In the genomic region with DNA sequence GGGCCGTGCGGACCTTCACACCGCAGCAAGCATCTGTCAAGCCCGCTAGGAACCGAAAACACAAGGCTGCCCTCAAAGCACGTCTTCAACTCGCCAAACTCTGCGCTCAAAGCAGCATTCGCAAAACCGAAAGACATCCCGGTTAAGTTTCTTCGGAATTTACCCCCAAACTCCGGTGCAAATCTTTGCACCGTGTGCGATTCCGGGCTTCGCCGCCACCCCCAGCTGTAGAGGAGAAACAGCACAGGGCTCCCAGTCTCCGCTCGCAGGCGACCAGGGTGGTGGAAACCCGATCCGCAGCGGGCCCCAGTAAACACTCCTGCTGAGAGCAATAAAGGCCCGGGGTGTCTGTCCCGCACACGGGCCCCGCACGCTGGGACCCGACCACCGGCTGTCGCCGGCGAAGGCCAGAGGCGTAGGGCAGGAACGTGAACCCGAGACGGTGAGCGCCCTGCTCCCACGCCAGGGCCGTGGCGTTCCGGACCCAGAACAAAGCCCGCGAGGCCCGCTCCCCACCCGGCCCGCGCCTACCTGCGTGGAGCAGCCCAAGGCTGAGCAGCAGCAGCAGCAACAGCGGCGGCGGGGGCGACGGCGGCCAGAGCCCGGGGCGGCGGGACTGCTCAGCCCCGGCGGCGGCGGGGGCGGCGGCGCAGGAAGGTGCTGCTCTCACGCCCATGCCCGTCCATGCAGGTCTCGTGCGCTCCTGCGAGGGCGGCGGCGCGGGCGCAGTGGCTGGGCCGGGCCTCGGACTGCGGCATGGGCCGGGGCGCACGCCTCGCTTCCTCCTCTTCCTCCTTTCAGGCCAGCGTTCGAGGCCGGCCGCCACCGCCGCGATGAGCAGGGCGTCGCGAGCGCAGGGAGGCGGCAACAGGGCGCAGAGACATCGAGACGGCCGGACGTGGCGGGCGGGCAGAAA, we compare ENCODE assay signal across 8 mouse cellular contexts. TPM values are rescaled to one million over a fixed set of nuclear protein-coding genes. Genes with fewer than 3 reads are reported as not detected.
DNase-seq lines count a peak whose midpoint lies in the region; ATAC-seq lines count a peak whose summit lies in the region.

No protein-coding gene starts in this region.

- peak; percentile 97 for DNase-seq in heart, adult 11 months
- no peak for DNase-seq in heart, postnatal 36 days
- peak; percentile 57 to 90 for DNase-seq in adrenal gland, adult (ENCODE audit: inconsistent age in 2 of 2, low spot score in 1 of 2)
- peak; percentile 25 for DNase-seq in heart, postnatal 25 days (ENCODE audit: low spot score)
- peak; percentile 37 to 51 for DNase-seq in left cerebral cortex, adult 8-10 months (ENCODE audit: low spot score in 2 of 2)

- no peaks in the 10 kb centered on the region for H3K9me3 ChIP-seq in embryonic facial prominence, embryonic 15.5 days (replicated peaks)
- H3K9me3 ChIP-seq in midbrain, embryonic 13.5 days = no peaks in the 10 kb centered on the region
- no peaks in the 10 kb centered on the region for H3K9me3 ChIP-seq in stomach, embryonic 14.5 days (ENCODE audit: control insufficient read depth, low read depth, low read length)

- peak overlapping the region; percentile 87 for H3K4me2 ChIP-seq in embryonic facial prominence, embryonic 15.5 days (replicated peaks)
- peak overlapping the region; percentile 82 for H3K4me2 ChIP-seq in midbrain, embryonic 13.5 days (replicated peaks)
- peak overlapping the region; percentile 61 for H3K4me2 ChIP-seq in stomach, embryonic 14.5 days (replicated peaks; ENCODE audit: low read depth, low read length)

- peak overlapping the region; percentile 95 for H3K27ac ChIP-seq in embryonic facial prominence, embryonic 15.5 days (replicated peaks)
- H3K27ac ChIP-seq in midbrain, embryonic 13.5 days = peak overlapping the region; percentile 97
- H3K27ac ChIP-seq in stomach, embryonic 14.5 days (ENCODE audit: low read length) = peak overlapping the region; percentile 97

- no peaks in the 10 kb centered on the region for H3K36me3 ChIP-seq in embryonic facial prominence, embryonic 15.5 days
- H3K36me3 ChIP-seq in midbrain, embryonic 13.5 days = peaks cover 3% of the 10 kb centered on the region
- H3K36me3 ChIP-seq in stomach, embryonic 14.5 days (ENCODE audit: control insufficient read depth, insufficient read depth, low read length) = peaks cover 5% of the 10 kb centered on the region; the same call in 1 of the 2 replicates

- H3K4me1 ChIP-seq in embryonic facial prominence, embryonic 15.5 days = peaks cover 47% of the 10 kb centered on the region
- peaks cover 70% of the 10 kb centered on the region for H3K4me1 ChIP-seq in midbrain, embryonic 13.5 days (replicated peaks)
- peaks cover 17% of the 10 kb centered on the region; the same call in 1 of the 2 replicates for H3K4me1 ChIP-seq in stomach, embryonic 14.5 days (ENCODE audit: control insufficient read depth, insufficient read depth, low read length)

- intact Hi-C loops in heart, postnatal 36 days (cut with DNase I) = loop anchor here (2.0 to 10.0 kb wide), 4 partner anchors 17 to 1127 kb away; a partner anchor contains a TSS
- intact Hi-C loops in heart, postnatal 25 days (cut with DNase I) = loop anchor here (2.0 to 10.0 kb wide), 2 partner anchors 17 to 121 kb away; a partner anchor contains a TSS

- peak overlapping the region; percentile 88 for H3K9ac ChIP-seq in embryonic facial prominence, embryonic 15.5 days
- H3K9ac ChIP-seq in midbrain, embryonic 13.5 days (replicated peaks) = peak overlapping the region; percentile 99
- peak overlapping the region; percentile 96 for H3K9ac ChIP-seq in stomach, embryonic 14.5 days (replicated peaks; ENCODE audit: low read depth, low read length)

- peak overlapping the region; percentile 83 for H3K4me3 ChIP-seq in embryonic facial prominence, embryonic 15.5 days (replicated peaks)
- H3K4me3 ChIP-seq in midbrain, embryonic 13.5 days (replicated peaks) = peak overlapping the region; percentile 98
- peak overlapping the region; percentile 99 for H3K4me3 ChIP-seq in stomach, embryonic 14.5 days (ENCODE audit: low read depth, low read length)

- WGBS in embryonic facial prominence, embryonic 15.5 days = under 1% methylated on average over 85 of the region's 102 CpGs
- under 1% methylated on average over 102 of the region's 102 CpGs for WGBS in midbrain, embryonic 13.5 days
- under 1% methylated on average over 98 of the region's 102 CpGs for WGBS in stomach, embryonic 14.5 days

- ATAC-seq in embryonic facial prominence, embryonic 15.5 days (ENCODE audit: insufficient number of reproducible peaks, low FRiP score, low TSS enrichment, low read depth) = peak; percentile 61
- ATAC-seq in midbrain, embryonic 13.5 days = peak; percentile 62
- ATAC-seq in stomach, embryonic 14.5 days (ENCODE audit: insufficient number of reproducible peaks, insufficient read depth, low FRiP score, low read depth) = peak; percentile 19

- H3K27me3 ChIP-seq in embryonic facial prominence, embryonic 15.5 days = peaks cover 11% of the 10 kb centered on the region; the same call in 1 of the 2 replicates
- H3K27me3 ChIP-seq in midbrain, embryonic 13.5 days = no peaks in the 10 kb centered on the region
- H3K27me3 ChIP-seq in stomach, embryonic 14.5 days (ENCODE audit: control insufficient read depth, insufficient read depth, low read length) = no peaks in the 10 kb centered on the region

RNA-seq across cellular contexts. Expression of a gene that starts 5.1 kb away (rescaled TPM):
- total RNA-seq in heart, postnatal 36 days (2021) = 10 to 100 TPM; 27.9 to 29.7 TPM
- 27.9 and 28.9 TPM in 2 replicates for polyA plus RNA-seq in embryonic facial prominence, embryonic 15.5 days (2015; fragmentation: Nextera tagmentation; extraction: Ambion mirVana)
- total RNA-seq in heart, postnatal 25 days (2021) = 10 to 100 TPM; 21.4 to 30.0 TPM
- 10 to 100 TPM; 52.7 to 71.1 (median 66.7) TPM for total RNA-seq in left cerebral cortex, adult 8-10 months (2022)
- 72.4 and 79.8 TPM in 2 replicates for polyA plus RNA-seq in midbrain, embryonic 13.5 days (2015; fragmentation: Nextera tagmentation; extraction: Ambion mirVana)
- polyA plus RNA-seq in stomach, embryonic 14.5 days (2014; fragmentation: Nextera tagmentation; extraction: Ambion mirVana) = 64.0 and 74.5 TPM in 2 replicates

Comparison
In these comparisons a context has a peak if more than half of its experiments do, and no peak if none do; other contexts are left out.
1. DNase-seq: peak in heart, adult 11 months (single experiment), adrenal gland, adult (2 of 2), heart, postnatal 25 days (single experiment) and left cerebral cortex, adult 8-10 months (2 of 2); none in heart, postnatal 36 days (0 of 2).
2. Peak in every context shown above with its lines, with median percentiles within 50 percentile points of each other: ATAC-seq, H3K27ac ChIP-seq, H3K4me2 ChIP-seq, H3K4me3 ChIP-seq and H3K9ac ChIP-seq.